Mouse (Mus musculus) forelimb bud, embryonic 11.5 days (tissue): ENCODE results near the gene Cdk13.

Experiments
- DNase-seq: peaks from one replicate; pipeline ENCODE4 v3.0.0-alpha.2; 2012; ENCODE audit warnings: low read depth, low spot score

Cdk13 gene

GRCm38 (mm10) chr13:17804909-17805613, at the start of gene Cdk13:
TSS of gene Cdk13 (minus strand) at chr13:17805097.
- peak; percentile 98 for DNase-seq

- DNase-seq, result no peak
Measured at GRCm38 (mm10) chr13:17843336-17843735, 38.4 kb upstream of the Cdk13 start.

- no peak for DNase-seq
Measured at GRCm38 (mm10) chr13:17842756-17843155, 37.9 kb upstream of the Cdk13 start.

GRCm38 (mm10) chr13:17839137-17839536, 34.2 kb upstream of the Cdk13 start:
- DNase-seq, result no peak

GRCm38 (mm10) chr13:17838484-17838851, 33.6 kb upstream of the Cdk13 start:
- DNase-seq, result peak; percentile 56

GRCm38 (mm10) chr13:17837610-17838483, 33.0 kb upstream of the Cdk13 start:
- peak; percentile 57 for DNase-seq

GRCm38 (mm10) chr13:17836808-17837207, 31.9 kb upstream of the Cdk13 start:
- no peak for DNase-seq

GRCm38 (mm10) chr13:17832940-17833339, 28.0 kb upstream of the Cdk13 start:
- no peak for DNase-seq

- DNase-seq, result no peak
Measured at GRCm38 (mm10) chr13:17817226-17817625, 12.3 kb upstream of the Cdk13 start.

GRCm38 (mm10) chr13:17805614-17805975, 698 bp upstream of the Cdk13 start:
- no peak for DNase-seq

- peak; percentile 18 for DNase-seq
Measured at GRCm38 (mm10) chr13:17804058-17804841, 647 bp downstream of the Cdk13 start.

- peak; percentile 57 for DNase-seq
Measured at GRCm38 (mm10) chr13:17803331-17804057, 1.4 kb downstream of the Cdk13 start.

- no peak for DNase-seq
Measured at GRCm38 (mm10) chr13:17802880-17803279, 2.0 kb downstream of the Cdk13 start.

GRCm38 (mm10) chr13:17799735-17800134, 5.2 kb downstream of the Cdk13 start:
- DNase-seq, result no peak

- DNase-seq, result no peak
Measured at GRCm38 (mm10) chr13:17795757-17796456, 9.0 kb downstream of the Cdk13 start.

GRCm38 (mm10) chr13:17783643-17784042, 21.3 kb downstream of the Cdk13 start:
- no peak for DNase-seq

- DNase-seq, result no peak
Measured at GRCm38 (mm10) chr13:17779923-17780322, 25.0 kb downstream of the Cdk13 start.

- no peak for DNase-seq
Measured at GRCm38 (mm10) chr13:17776303-17776702, 28.6 kb downstream of the Cdk13 start.

GRCm38 (mm10) chr13:17775364-17775763, 29.5 kb downstream of the Cdk13 start:
- DNase-seq, result no peak

GRCm38 (mm10) chr13:17773112-17773511, 31.8 kb downstream of the Cdk13 start:
- DNase-seq, result no peak

GRCm38 (mm10) chr13:17772574-17772973, 32.3 kb downstream of the Cdk13 start:
- no peak for DNase-seq
